Mouse (Mus musculus): ENCODE results near the gene Cnrip1. TPM values are rescaled to one million over a fixed set of nuclear protein-coding genes. Genes with fewer than 3 reads are reported as not detected.

The Cnrip1 gene
- total RNA-seq, 1 experiment: 0.49 TPM

- no peaks in the 10 kb centered on the region for H3K4me1 ChIP-seq (ENCODE audit: control insufficient read depth in 2 of 2, insufficient read depth in 2 of 2, low read length in 2 of 2, poor library complexity in 1 of 2)
- no peaks in the 10 kb centered on the region for H3K36me3 ChIP-seq (ENCODE audit: control insufficient read depth, insufficient read depth, low read length, poor library complexity, severe bottlenecking)
- TF ChIP-seq ZC3H11A (IDR thresholded peaks at IDR 0.05; ENCODE audit: borderline replicate concordance, low read depth, low read length) (no peak), ZNF384 (IDR thresholded peaks at IDR 0.05; ENCODE audit: low read depth, low read length) (no peak), CHD2 (IDR thresholded peaks at IDR 0.05; ENCODE audit: low read depth, low read length) (no peak), MAFK (IDR thresholded peaks at IDR 0.05; ENCODE audit: insufficient read depth, low read depth, low read length) (no peak), HCFC1 (IDR thresholded peaks at IDR 0.05; ENCODE audit: borderline replicate concordance, insufficient read depth, low read length) (no peak)
- no peak overlapping the region for H3K27ac ChIP-seq (ENCODE audit: insufficient read depth, low read depth, low read length, poor library complexity, severe bottlenecking)
- no peak for DNase-seq (ENCODE audit: low read depth, low spot score)
- in situ Hi-C loops (cut with MboI; ENCODE audit: low sequenced_read_pairs in 2 of 2, unreplicated experiment in 2 of 2): no loop called here
- H3K9ac ChIP-seq (ENCODE audit: insufficient read depth, low read depth, low read length, poor library complexity, severe bottlenecking): no peak overlapping the region
- H3K4me3 ChIP-seq (ENCODE audit: insufficient read depth in 1 of 2, low read depth in 1 of 2, low read length in 2 of 2, poor library complexity in 1 of 2, severe bottlenecking in 1 of 2): no peak overlapping the region
- no peaks in the 10 kb centered on the region for H3K9me3 ChIP-seq (ENCODE audit: control insufficient read depth, insufficient read depth, low read depth, low read length)
These were observed 43.7 kb upstream of the Cnrip1 start for GRCm38 (mm10) chr11:17007517-17008173.

GRCm38 (mm10) chr11:17008498-17008941 lies 42.9 kb upstream of the Cnrip1 start:
- no peaks in the 10 kb centered on the region for H3K4me1 ChIP-seq (ENCODE audit: control insufficient read depth in 2 of 2, insufficient read depth in 2 of 2, low read length in 2 of 2, poor library complexity in 1 of 2)
- in situ Hi-C loops (cut with MboI; ENCODE audit: low sequenced_read_pairs in 2 of 2, unreplicated experiment in 2 of 2): no loop called here

GRCm38 (mm10) chr11:17012948-17013347 lies 38.4 kb upstream of the Cnrip1 start:
- Histone ChIP-seq H3K4me1 (ENCODE audit: control insufficient read depth in 2 of 2, insufficient read depth in 2 of 2, low read length in 2 of 2, poor library complexity in 1 of 2) (no peaks in the 10 kb centered on the region), H3K4me3 (ENCODE audit: insufficient read depth in 1 of 2, low read depth in 1 of 2, low read length in 2 of 2, poor library complexity in 1 of 2, severe bottlenecking in 1 of 2) (no peak overlapping the region), H3K9me3 (ENCODE audit: control insufficient read depth, insufficient read depth, low read depth, low read length) (no peaks in the 10 kb centered on the region), H3K36me3 (ENCODE audit: control insufficient read depth, insufficient read depth, low read length, poor library complexity, severe bottlenecking) (no peaks in the 10 kb centered on the region), H3K9ac (ENCODE audit: insufficient read depth, low read depth, low read length, poor library complexity, severe bottlenecking) (no peak overlapping the region), H3K27ac (ENCODE audit: insufficient read depth, low read depth, low read length, poor library complexity, severe bottlenecking) (no peak overlapping the region)
- TF ChIP-seq HCFC1 (IDR thresholded peaks at IDR 0.05; ENCODE audit: borderline replicate concordance, insufficient read depth, low read length) (no peak), ZC3H11A (IDR thresholded peaks at IDR 0.05; ENCODE audit: borderline replicate concordance, low read depth, low read length) (no peak), ZNF384 (IDR thresholded peaks at IDR 0.05; ENCODE audit: low read depth, low read length) (no peak), MAFK (IDR thresholded peaks at IDR 0.05; ENCODE audit: insufficient read depth, low read depth, low read length) (no peak), CHD2 (IDR thresholded peaks at IDR 0.05; ENCODE audit: low read depth, low read length) (no peak)
- DNase-seq (ENCODE audit: low read depth, low spot score): no peak
- in situ Hi-C loops (cut with MboI; ENCODE audit: low sequenced_read_pairs in 2 of 2, unreplicated experiment in 2 of 2): no loop called here

More at GRCm38 (mm10) chr11:17008498-17008941, 42.9 kb upstream of the Cnrip1 start:
- no peak for DNase-seq (ENCODE audit: low read depth, low spot score)
- H3K9me3 ChIP-seq (ENCODE audit: control insufficient read depth, insufficient read depth, low read depth, low read length): no peaks in the 10 kb centered on the region
- no peaks in the 10 kb centered on the region for H3K36me3 ChIP-seq (ENCODE audit: control insufficient read depth, insufficient read depth, low read length, poor library complexity, severe bottlenecking)
- H3K27ac ChIP-seq (ENCODE audit: insufficient read depth, low read depth, low read length, poor library complexity, severe bottlenecking): no peak overlapping the region
- H3K4me3 ChIP-seq (ENCODE audit: insufficient read depth in 1 of 2, low read depth in 1 of 2, low read length in 2 of 2, poor library complexity in 1 of 2, severe bottlenecking in 1 of 2): no peak overlapping the region
- no peak for TF ChIP-seq MAFK (IDR thresholded peaks at IDR 0.05; ENCODE audit: insufficient read depth, low read depth, low read length)
- H3K9ac ChIP-seq (ENCODE audit: insufficient read depth, low read depth, low read length, poor library complexity, severe bottlenecking): no peak overlapping the region; the same call in 1 of the 2 replicates

GRCm38 (mm10) chr11:17019328-17019727 lies 32.1 kb upstream of the Cnrip1 start:
- Histone ChIP-seq H3K9me3 (ENCODE audit: control insufficient read depth, insufficient read depth, low read depth, low read length) (no peaks in the 10 kb centered on the region), H3K4me1 (ENCODE audit: control insufficient read depth in 2 of 2, insufficient read depth in 2 of 2, low read length in 2 of 2, poor library complexity in 1 of 2) (no peaks in the 10 kb centered on the region), H3K36me3 (ENCODE audit: control insufficient read depth, insufficient read depth, low read length, poor library complexity, severe bottlenecking) (no peaks in the 10 kb centered on the region), H3K4me3 (ENCODE audit: insufficient read depth in 1 of 2, low read depth in 1 of 2, low read length in 2 of 2, poor library complexity in 1 of 2, severe bottlenecking in 1 of 2) (no peak overlapping the region), H3K27ac (ENCODE audit: insufficient read depth, low read depth, low read length, poor library complexity, severe bottlenecking) (no peak overlapping the region), H3K9ac (ENCODE audit: insufficient read depth, low read depth, low read length, poor library complexity, severe bottlenecking) (no peak overlapping the region)
- DNase-seq (ENCODE audit: low read depth, low spot score): peak; percentile 3
- TF ChIP-seq MAFK (IDR thresholded peaks at IDR 0.05; ENCODE audit: insufficient read depth, low read depth, low read length): no peak
- no peak for TF ChIP-seq HCFC1 (IDR thresholded peaks at IDR 0.05; ENCODE audit: borderline replicate concordance, insufficient read depth, low read length)
- TF ChIP-seq ZC3H11A (IDR thresholded peaks at IDR 0.05; ENCODE audit: borderline replicate concordance, low read depth, low read length): no peak
- TF ChIP-seq CHD2 (IDR thresholded peaks at IDR 0.05; ENCODE audit: low read depth, low read length): no peak
- TF ChIP-seq ZNF384 (IDR thresholded peaks at IDR 0.05; ENCODE audit: low read depth, low read length): no peak
- in situ Hi-C loops (cut with MboI; ENCODE audit: low sequenced_read_pairs in 2 of 2, unreplicated experiment in 2 of 2): no loop called here

- no peak for DNase-seq (ENCODE audit: low read depth, low spot score)
- H3K4me1 ChIP-seq (ENCODE audit: control insufficient read depth in 2 of 2, insufficient read depth in 2 of 2, low read length in 2 of 2, poor library complexity in 1 of 2): no peaks in the 10 kb centered on the region
- H3K36me3 ChIP-seq (ENCODE audit: control insufficient read depth, insufficient read depth, low read length, poor library complexity, severe bottlenecking): no peaks in the 10 kb centered on the region
- no peak overlapping the region for H3K4me3 ChIP-seq (ENCODE audit: insufficient read depth in 1 of 2, low read depth in 1 of 2, low read length in 2 of 2, poor library complexity in 1 of 2, severe bottlenecking in 1 of 2)
- in situ Hi-C loops (cut with MboI; ENCODE audit: low sequenced_read_pairs in 2 of 2, unreplicated experiment in 2 of 2): no loop called here
- no peaks in the 10 kb centered on the region for H3K9me3 ChIP-seq (ENCODE audit: control insufficient read depth, insufficient read depth, low read depth, low read length)
- H3K27ac ChIP-seq (ENCODE audit: insufficient read depth, low read depth, low read length, poor library complexity, severe bottlenecking): no peak overlapping the region
- no peak overlapping the region for H3K9ac ChIP-seq (ENCODE audit: insufficient read depth, low read depth, low read length, poor library complexity, severe bottlenecking)
- no peak for TF ChIP-seq HCFC1 (IDR thresholded peaks at IDR 0.05; ENCODE audit: borderline replicate concordance, insufficient read depth, low read length)
- TF ChIP-seq ZC3H11A (IDR thresholded peaks at IDR 0.05; ENCODE audit: borderline replicate concordance, low read depth, low read length): no peak
- TF ChIP-seq CHD2 (IDR thresholded peaks at IDR 0.05; ENCODE audit: low read depth, low read length): no peak
- TF ChIP-seq MAFK (IDR thresholded peaks at IDR 0.05; ENCODE audit: insufficient read depth, low read depth, low read length): no peak
These were observed 28.2 kb upstream of the Cnrip1 start for GRCm38 (mm10) chr11:17023206-17023605.
